Mouse (Mus musculus): ENCODE data around the gene Impdh1.

Gene Impdh1

DNA sequence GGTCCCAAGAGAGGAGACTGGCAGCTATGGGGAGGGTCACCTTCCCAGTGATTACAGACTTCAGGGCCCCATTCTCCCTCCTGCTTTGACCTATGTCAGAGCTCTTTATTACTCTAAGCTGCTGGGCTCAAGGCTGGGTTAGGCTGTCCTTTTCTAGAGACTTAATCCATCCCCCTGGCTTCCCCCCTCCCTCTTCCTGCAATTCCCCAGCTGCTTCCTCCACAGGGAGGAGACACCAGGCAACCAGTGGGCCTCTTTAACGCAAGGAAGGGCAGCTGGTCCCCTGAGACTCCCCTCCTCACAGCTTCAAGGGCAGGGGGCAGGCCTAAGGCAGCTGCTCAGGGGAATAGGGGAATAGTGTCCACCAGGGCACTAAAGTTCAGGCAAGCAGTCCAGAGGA, 1.9 kb downstream of the Impdh1 start:
- in situ Hi-C loops (cut with MseI, MboI), result no loop called here

GRCm38 (mm10) chr6:29213436-29213835, 2.7 kb downstream of the Impdh1 start:
- in situ Hi-C loops (cut with MseI, MboI), result no loop called here

- in situ Hi-C loops (cut with MseI, MboI), result no loop called here
Measured at GRCm38 (mm10) chr6:29211806-29212492, 4.2 kb downstream of the Impdh1 start.

- in situ Hi-C loops (cut with MseI, MboI), result no loop called here
Measured at GRCm38 (mm10) chr6:29211146-29211545, 5.0 kb downstream of the Impdh1 start.

DNA sequence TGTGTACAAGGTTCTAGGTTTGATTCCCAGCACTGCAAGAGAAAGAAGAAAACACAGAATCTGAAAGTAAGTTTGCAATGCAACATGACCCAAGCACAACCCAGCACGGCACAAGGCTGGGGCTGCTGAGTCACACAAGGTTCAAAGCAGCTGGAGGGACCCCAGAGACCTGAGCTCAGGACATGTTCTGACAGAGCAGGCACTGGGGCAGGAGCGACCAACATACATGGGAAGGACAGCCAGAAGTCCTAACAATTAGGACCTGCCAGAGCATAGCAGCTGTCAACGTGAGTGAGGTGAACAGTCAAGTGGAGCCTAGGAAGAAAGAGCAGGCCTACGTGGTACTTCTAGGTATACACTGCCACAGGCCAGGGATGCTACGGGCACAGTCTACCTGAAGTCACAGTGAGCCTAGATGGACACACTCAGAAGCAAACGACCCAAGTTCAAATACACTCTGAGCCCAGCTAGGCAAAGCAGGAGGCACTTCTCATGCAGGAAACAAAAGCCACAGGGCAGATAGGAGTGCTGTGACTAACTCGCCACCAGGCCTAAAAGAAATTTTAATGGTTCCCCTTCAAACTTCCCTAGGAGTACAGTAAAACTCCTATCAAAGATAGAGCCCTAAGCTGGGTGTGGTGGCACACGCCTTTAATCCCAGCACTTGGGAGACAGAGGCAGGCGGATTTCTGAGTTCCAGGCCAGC, 5.8 kb downstream of the Impdh1 start:
- in situ Hi-C loops (cut with MseI, MboI), result no loop called here

DNA sequence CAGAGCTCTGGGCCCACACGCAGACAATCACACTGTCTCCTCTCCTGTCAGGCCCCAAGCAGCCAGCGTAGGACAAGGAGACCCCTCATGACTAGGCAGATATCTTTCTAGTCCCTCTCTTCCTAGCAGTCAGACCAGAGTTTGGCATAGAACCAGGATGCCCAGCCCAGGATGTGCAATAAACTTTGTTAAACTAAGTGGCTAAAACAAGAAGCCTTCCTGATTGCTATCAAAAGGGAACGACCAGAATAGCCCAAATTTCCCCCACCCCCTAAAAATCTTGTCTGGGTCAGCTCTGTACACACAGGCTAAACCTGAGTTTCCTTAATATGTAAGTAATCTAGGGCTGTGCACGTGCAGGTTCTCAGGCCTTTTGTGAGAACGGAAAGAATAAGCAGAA, 8.0 kb downstream of the Impdh1 start:
- in situ Hi-C loops (cut with MseI, MboI), result loop anchor here (5.0 to 10.0 kb wide), 3 partner anchors 36 to 67 kb away; partner anchors contain the start of genes Fam71f2 (in 1 of the 2) and Hilpda (in 1 of the 2)

- in situ Hi-C loops (cut with MseI, MboI), result loop anchor here (5.0 to 10.0 kb wide), 3 partner anchors 35 to 68 kb away; partner anchors contain the start of genes Fam71f2 (in 1 of the 2) and Hilpda (in 1 of the 2)
Measured at GRCm38 (mm10) chr6:29207017-29207416, 9.1 kb downstream of the Impdh1 start.

DNA sequence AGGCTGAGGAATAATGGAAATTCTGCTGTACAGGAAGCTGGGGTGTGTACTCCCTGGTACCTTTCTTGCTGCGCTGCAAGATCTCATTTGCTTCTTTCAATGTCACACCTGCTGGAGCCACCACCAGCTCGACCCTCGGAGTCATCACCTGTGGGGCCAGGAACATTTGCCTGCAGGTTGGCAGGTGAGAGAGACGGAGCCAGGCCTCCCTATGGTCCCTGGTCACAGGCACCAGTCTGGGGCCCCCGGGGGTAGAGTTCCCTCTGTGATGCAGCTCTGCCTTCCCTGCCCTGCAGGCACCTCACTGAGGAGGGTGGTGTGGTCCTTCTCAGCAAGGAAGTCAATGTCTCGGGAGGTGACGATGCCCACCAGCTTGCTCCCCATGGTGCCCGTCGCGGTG, 10.2 kb downstream of the Impdh1 start:
- in situ Hi-C loops (cut with MseI, MboI), result loop anchor here (5.0 to 10.0 kb wide), 3 partner anchors 34 to 69 kb away; partner anchors contain the start of genes Fam71f2 (in 1 of the 2) and Hilpda (in 1 of the 2)

DNA sequence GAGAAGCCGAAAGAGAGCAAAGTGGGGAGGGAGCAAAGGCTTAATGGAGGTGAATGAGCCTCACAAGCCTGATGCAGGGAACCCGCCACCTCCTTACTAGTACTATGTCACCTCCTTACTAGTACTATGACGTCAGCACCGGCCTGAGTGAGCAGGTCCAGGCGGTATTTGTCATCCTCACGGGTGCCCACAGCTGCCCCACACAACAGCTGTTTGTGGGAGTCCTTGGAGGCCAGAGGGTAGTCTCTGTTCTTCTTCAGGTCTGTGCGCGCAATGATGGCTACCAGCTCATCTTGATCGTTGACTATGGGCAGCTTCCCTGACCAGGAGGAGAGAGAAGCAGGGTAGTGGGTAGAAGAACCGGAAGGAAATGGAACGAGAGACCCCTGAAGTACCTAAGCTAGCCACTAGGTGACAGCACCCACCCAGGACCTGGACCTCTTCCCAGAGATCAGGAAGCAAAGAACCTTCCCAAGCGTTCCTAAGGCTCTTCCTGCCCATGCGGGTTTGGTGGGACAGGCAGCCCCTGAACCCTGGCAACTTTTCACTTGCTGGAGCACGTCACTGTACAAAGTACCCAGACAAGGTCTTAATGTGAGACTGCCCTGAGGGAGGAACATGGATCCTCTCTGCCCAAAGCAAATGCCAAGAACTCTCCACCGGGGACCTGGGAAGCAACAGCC, 11.1 kb downstream of the Impdh1 start:
- in situ Hi-C loops (cut with MseI, MboI), result loop anchor here (5.0 to 10.0 kb wide), 4 partner anchors 33 to 70 kb away; partner anchors contain the start of genes Fam71f2 (in 1 of the 2), Hilpda (in 1 of the 2) and Rbm28 (in 1 of the 2)

- in situ Hi-C loops (cut with MseI, MboI), result loop anchor here (5.0 to 10.0 kb wide), 2 partner anchors 37 to 71 kb away; partner anchors contain the start of genes Fam71f2 (in 1 of the 2), Hilpda (in 1 of the 2) and Rbm28 (in 1 of the 2)
Measured at GRCm38 (mm10) chr6:29203861-29204585, 12.1 kb downstream of the Impdh1 start.

- in situ Hi-C loops (cut with MseI, MboI), result loop anchor here (5.0 to 10.0 kb wide), 2 partner anchors 36 to 72 kb away; partner anchors contain the start of genes Fam71f2 (in 1 of the 2), Hilpda (in 1 of the 2) and Rbm28 (in 1 of the 2)
Measured at GRCm38 (mm10) chr6:29203096-29203495, 13.1 kb downstream of the Impdh1 start.

DNA sequence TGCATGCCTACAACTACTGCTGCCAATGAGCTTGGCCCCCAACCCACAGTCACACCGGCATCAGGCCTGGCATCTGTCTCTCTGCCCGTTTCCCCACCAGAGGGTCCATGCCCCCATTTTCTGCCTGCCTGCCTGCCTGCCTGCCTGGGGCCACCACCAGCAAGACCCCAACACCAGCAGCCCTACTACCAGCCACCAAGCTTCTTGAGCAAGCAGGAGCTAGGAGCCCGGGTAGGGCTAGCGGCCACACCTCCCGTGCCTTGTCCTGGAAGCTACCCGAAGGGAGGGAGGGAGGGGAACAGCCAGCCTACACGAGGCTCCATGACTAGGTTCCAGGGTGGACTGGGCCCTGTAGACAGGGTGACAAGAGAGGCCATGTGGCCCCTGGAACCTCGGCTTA, 14.2 kb downstream of the Impdh1 start:
- in situ Hi-C loops (cut with MseI, MboI), result loop anchor here (5.0 to 10.0 kb wide), 2 partner anchors 35 to 73 kb away; partner anchors contain the start of genes Fam71f2 (in 1 of the 2), Hilpda (in 1 of the 2) and Rbm28 (in 1 of the 2)

GRCm38 (mm10) chr6:29201341-29201740, 14.8 kb downstream of the Impdh1 start:
- in situ Hi-C loops (cut with MseI, MboI), result loop anchor here (5.0 to 10.0 kb wide), 2 partner anchors 34 to 73 kb away; partner anchors contain the start of genes Fam71f2 (in 1 of the 2), Hilpda (in 1 of the 2) and Rbm28 (in 1 of the 2)

DNA sequence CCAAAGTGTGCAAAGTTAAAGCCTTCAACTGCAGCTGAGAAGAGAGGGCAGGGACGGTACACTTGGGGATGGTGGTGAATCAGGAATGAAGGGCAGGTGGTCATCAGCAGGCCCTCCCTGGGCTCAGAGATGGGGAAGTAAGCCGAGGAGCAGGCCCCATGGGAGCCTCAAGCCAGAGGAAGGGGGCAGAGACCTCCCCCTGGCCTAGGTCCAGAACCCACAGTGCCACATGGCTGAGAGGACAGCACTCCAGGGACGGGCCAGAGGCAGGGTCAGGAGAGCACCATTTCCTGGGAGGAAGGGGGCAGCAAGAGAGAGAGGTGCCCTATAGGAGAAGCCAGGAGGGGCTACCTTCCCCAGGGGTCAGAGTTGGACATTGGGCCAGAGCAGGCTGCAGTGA, 15.7 kb downstream of the Impdh1 start:
- in situ Hi-C loops (cut with MseI, MboI), result loop anchor here (5.0 to 10.0 kb wide), 2 partner anchors 33 to 74 kb away; partner anchors contain the start of genes Fam71f2 (in 1 of the 2), Hilpda (in 1 of the 2) and Rbm28 (in 1 of the 2)

DNA sequence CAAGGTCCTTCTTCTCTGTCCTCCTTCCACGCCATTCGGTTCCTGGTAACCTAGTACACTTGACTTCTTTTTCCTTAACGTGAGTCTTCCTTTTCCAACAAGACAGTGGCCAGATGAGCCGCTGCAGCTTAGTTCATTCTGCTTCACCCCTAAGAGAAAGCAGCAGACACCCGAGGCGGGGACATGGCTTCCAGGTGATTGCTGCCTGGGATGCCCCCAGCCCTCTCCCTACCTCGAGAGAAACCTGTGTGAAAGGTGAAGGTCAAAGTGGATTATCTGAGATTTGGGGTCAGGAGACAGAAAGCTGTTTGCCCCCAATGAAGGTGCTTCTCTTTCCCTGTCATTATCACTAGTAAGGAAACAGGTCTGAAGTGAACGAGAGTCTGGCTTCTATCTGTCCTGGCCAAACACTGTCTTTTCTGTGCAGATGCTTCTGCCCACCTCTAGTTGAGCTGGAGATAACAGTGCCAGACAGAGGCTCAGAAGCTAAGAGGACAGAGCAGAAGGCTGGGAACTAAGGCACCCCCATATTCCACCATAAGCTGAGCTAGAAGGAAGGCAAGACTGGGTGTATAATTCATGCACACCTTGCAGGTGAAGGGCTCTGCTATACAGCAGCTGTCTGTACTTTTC, 16.8 kb downstream of the Impdh1 start:
- in situ Hi-C loops (cut with MseI, MboI), result no loop called here

DNA sequence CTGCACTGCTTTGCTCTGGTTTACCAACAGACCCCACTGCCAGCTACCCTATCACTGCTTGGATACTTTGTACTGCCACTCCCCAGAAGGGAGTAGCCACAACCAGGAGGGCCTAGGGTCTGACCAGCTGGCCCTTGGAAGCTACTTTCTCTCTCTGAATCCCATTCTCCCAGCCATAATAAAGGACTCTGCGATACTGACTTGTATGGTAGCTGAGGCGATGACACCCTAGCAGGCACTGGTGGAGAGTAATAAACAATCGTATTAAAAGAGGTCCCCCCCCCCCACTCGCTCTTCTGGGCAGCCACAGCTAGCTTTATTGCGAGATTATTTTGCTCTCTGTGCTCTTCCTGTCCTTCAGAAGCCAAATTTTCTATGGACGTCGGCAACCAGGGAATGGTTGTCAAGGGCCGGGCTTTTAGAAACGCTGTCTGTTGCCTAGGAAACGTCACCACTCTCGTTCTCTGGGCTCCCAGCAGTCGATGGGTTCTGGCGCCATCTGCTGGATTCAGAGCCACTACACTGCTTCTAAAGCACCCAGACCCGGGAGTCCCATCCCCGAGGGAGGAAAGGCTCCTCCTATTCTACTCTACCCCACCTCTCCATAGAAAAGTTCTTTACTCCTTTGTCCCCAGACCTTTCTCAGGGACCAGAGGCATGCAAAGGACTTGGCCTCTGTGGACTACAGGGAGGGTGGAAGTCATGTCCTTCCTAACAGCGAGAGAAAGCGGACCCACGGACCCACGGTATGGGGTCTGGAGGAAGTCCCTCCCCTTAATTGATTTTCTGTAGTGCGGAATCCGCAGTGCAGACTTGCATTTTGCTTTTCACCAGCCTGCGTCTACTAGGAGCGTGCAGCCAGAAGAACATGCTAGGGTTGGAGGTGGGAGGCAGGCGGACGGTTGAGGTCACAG, 17.6 kb downstream of the Impdh1 start:
- in situ Hi-C loops (cut with MseI, MboI), result no loop called here

- in situ Hi-C loops (cut with MseI, MboI), result no loop called here
Measured at GRCm38 (mm10) chr6:29195846-29196698, 20.1 kb downstream of the Impdh1 start.

GRCm38 (mm10) chr6:29195146-29195545, 21.0 kb downstream of the Impdh1 start:
- in situ Hi-C loops (cut with MseI, MboI), result no loop called here
